Mouse (Mus musculus) forebrain, embryonic 10.5 days (tissue): ENCODE results near the gene Hyls1. TPM values are rescaled to one million over a fixed set of nuclear protein-coding genes. Genes with fewer than 3 reads are reported as not detected.

Experiments used
- DNase-seq: peaks from one replicate; pipeline ENCODE4 v3.0.0-alpha.2; 2017; ENCODE audit warnings: low spot score; ENCODE audit errors: extremely low spot score
- H3K27ac ChIP-seq: fragments of 300-500 bp; sonication (generic); 2 replicates; pipeline ENCODE4 v1.5.1; 2016; ENCODE audit warnings: mild to moderate bottlenecking
- H3K27me3 ChIP-seq: fragments of 300-500 bp; sonication (generic); 2 replicates; pipeline ENCODE4 v1.6.1; 2016; ENCODE audit warnings: mild to moderate bottlenecking; ENCODE audit not compliant: poor library complexity, severe bottlenecking
- H3K36me3 ChIP-seq: fragments of 300-500 bp; sonication (generic); replicated peaks from 2 replicates; pipeline ENCODE4 v1.6.1; 2016; ENCODE audit warnings: mild to moderate bottlenecking, moderate library complexity
- H3K4me1 ChIP-seq: fragments of 300-500 bp; sonication (generic); 2 replicates; pipeline ENCODE4 v1.6.1; 2016
- H3K4me3 ChIP-seq: fragments of 300-500 bp; sonication (generic); 2 replicates; pipeline ENCODE4 v1.5.1; 2016; ENCODE audit warnings: mild to moderate bottlenecking, moderate library complexity
- H3K9me3 ChIP-seq: fragments of 300-500 bp; sonication (generic); 2 replicates; pipeline ENCODE4 v1.6.1; 2016; ENCODE audit warnings: mild to moderate bottlenecking, moderate library complexity
- WGBS: fragments of 180-500 bp; shearing (Covaris S2); methylation state at CpG from one replicate; pipeline ENCODE4 v1.1.7; 2016; 5-methylcytosine and 5-hydroxymethylcytosine counted together
- polyA plus RNA-seq: library from polyadenylated mRNA; unstranded; fragments of >200 nt; fragmentation: Nextera tagmentation; extraction: Ambion mirVana; gene quantifications from 2 replicates; pipeline ENCODE4 v1.2.1, GENCODE M21; 2016

Gene Hyls1
- polyA plus RNA-seq, 1 experiment from 2014 or later = 28.6 TPM

- Histone ChIP-seq H3K4me3 (no peak overlapping the region), H3K4me1 (peaks cover 9% of the 10 kb centered on the region; the same call in 1 of the 2 replicates), H3K9me3 (no peaks in the 10 kb centered on the region), H3K36me3 (no peaks in the 10 kb centered on the region), H3K27ac (no peak overlapping the region), H3K27me3 (no peaks in the 10 kb centered on the region)
- WGBS = 92% methylated on average over 16 of the region's 16 CpGs
- DNase-seq = no peak
These were observed 53.5 kb downstream of the Hyls1 start for GRCm38 (mm10) chr9:35516711-35517110.

- no peaks in the 10 kb centered on the region for H3K27me3 ChIP-seq
- no peak overlapping the region for H3K4me3 ChIP-seq
- no peaks in the 10 kb centered on the region for H3K36me3 ChIP-seq
- no peak for DNase-seq
- H3K4me1 ChIP-seq = peaks cover 5% of the 10 kb centered on the region; the same call in 1 of the 2 replicates
- no peak overlapping the region for H3K27ac ChIP-seq
- 83% methylated on average over 5 of the region's 5 CpGs for WGBS
- no peaks in the 10 kb centered on the region for H3K9me3 ChIP-seq
These were observed 54.0 kb downstream of the Hyls1 start for GRCm38 (mm10) chr9:35516182-35516581.

- Histone ChIP-seq H3K4me1 (0 out of 2 replicates have a peak, but pooled peaks cover 3% of the 10 kb centered on the region), H3K27ac (no peak overlapping the region), H3K9me3 (no peaks in the 10 kb centered on the region), H3K36me3 (no peaks in the 10 kb centered on the region), H3K4me3 (no peak overlapping the region), H3K27me3 (no peaks in the 10 kb centered on the region)
- 91% methylated on average over 4 of the region's 4 CpGs for WGBS
- DNase-seq = no peak
These were observed 56.3 kb downstream of the Hyls1 start for GRCm38 (mm10) chr9:35513900-35514299.

Other genes starting within 250 kb of the Hyls1 start
- gene Cdon, start 149.3 kb downstream of the Hyls1 start, polyA plus RNA-seq = 13.4 and 16.2 TPM in 2 replicates
- not detected in 2 replicates for gene Gm1113, start 52.1 kb downstream of the Hyls1 start, polyA plus RNA-seq
- gene Ddx25, start 11.9 kb downstream of the Hyls1 start, polyA plus RNA-seq = 7.8 and 7.9 TPM in 2 replicates
- 20.4 and 22.9 TPM in 2 replicates for gene Pus3, start 11.8 kb downstream of the Hyls1 start, polyA plus RNA-seq
- gene Pate2, start 114 bp downstream of the Hyls1 start, polyA plus RNA-seq = 2.0 and 2.5 TPM in 2 replicates
- not detected in 2 replicates for gene Pate4, start 41.5 kb upstream of the Hyls1 start, polyA plus RNA-seq
- 0.20 TPM in 1 of 2 replicates, not detected in the other for gene Pate3, start 77.8 kb upstream of the Hyls1 start, polyA plus RNA-seq
- gene Pate1, start 117.0 kb upstream of the Hyls1 start, polyA plus RNA-seq = not detected in 2 replicates
- gene Gm17677, start 170.7 kb upstream of the Hyls1 start, polyA plus RNA-seq = not detected in 2 replicates
- gene Gm17727, start 207.7 kb upstream of the Hyls1 start, polyA plus RNA-seq = not detected in 2 replicates
- gene Gm27235, start 219.7 kb upstream of the Hyls1 start, polyA plus RNA-seq = not detected in 2 replicates
- gene D730048I06Rik, start 219.7 kb upstream of the Hyls1 start, polyA plus RNA-seq = not detected in 2 replicates